Mouse (Mus musculus) gastrocnemius, postnatal 14 days (tissue): ENCODE results near the gene D130052B06Rik. TPM values are rescaled to one million over a fixed set of nuclear protein-coding genes. Genes with fewer than 3 reads are reported as not detected.
A peak's percentile ranks its signal among the peaks of the same experiment; 100 is the strongest.

ENCODE experiments used
- DNase-seq: peaks from one replicate; pipeline ENCODE4 v3.0.0; 2021; ENCODE audit warnings: mixed read lengths
- intact Hi-C: fragments of 180-260 bp; cut with DNase I; formaldehyde crosslinking; loops from one replicate; pipeline ENCODE4 v1.15.1; 2025; ENCODE audit warnings: low total_unique reads
- long read RNA-seq, 2 experiments: library from polyadenylated mRNA; stranded (forward); transcript quantifications; one replicate each; pipeline ENCODE4 v2.0.0; 2021
- total RNA-seq, 2 experiments: library from RNA; stranded (reverse); gene quantifications; 2 replicates each; pipeline ENCODE4 v1.2.3; 2021

The D130052B06Rik gene
- not detected for total RNA-seq
- long read RNA-seq, experiment 1 = 0 reads
- long read RNA-seq, experiment 2 = 0 reads

DNA sequence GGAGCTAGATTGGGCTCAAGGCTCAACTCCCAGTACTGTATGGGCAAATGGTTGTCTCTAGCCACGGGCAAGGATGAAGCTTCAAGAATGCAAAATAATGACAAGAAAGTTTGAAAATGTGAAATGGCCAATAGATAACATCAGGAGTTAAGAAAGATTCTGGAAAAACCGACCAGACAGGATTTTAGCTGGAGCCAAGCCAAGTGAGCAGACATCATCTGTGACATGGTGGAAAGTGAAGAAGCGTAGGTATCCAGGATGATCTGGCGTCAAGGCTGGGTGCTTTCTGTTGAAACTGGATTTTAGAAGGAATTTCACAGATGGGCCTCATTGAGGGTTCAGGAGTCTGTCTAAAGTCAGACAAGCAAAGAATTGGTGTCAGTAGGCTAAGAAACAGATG is at the start of gene D130052B06Rik:
Gene D130052B06Rik (plus strand): TSS at position 317 of the 400 bp plus-strand sequence.
- DNase-seq = no peak
- intact Hi-C loops = no loop called here

DNA sequence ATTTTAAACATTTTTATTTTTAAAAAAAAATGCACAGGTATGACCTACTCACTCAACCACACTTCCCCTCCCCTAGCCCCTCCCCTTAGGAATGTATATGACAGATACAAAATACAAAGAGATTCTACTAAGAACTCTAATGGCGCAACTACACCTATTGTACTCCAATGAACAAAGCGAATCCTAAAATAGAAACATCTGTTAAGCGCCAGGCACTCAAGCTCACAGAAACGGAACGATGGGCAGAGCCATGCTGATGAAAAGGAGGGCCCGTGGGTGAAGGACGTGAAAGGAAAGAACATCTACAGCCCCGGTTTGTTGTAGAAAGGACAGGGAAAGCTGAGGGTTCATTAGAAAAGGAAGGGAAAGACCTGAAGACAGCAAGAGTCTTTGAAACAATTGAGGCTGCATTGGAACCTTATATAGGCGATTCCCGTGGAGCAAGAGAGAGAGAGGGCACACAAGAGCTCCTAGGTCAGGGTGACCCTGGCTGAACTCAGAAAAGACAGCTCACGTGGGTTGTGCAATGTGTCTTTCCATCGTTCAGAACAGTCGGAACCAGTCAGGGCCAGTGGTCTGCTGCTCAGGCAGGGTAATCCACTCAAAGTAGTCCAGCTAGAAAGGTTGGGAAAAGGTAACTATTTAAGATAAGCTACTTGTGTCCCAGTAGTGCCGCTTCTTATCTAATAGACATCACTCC is 48.1 kb upstream of the D130052B06Rik start:
- DNase-seq = no peak
- intact Hi-C loops = no loop called here

DNA sequence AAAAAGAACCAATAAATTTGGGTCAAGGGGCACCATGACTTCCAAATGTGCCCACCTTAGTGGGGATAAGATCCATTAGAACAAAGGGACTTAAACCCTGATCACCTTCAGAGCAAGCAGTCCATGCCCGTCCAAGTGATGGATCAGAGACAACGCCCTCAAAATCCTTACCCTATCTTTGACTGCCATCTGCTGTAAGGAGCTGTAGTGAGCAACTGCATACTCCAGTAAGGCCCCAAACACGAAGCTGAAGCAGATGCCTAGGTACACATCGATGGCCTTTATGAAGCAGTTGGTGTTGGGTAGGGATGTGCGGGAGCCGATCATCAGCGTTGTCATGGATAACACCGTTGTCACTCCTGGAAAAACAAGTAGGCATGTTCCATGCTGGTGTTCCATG is 45.0 kb upstream of the D130052B06Rik start:
- intact Hi-C loops = no loop called here
- DNase-seq = no peak

GRCm38 (mm10) chr11:33563921-33564320 is 35.2 kb upstream of the D130052B06Rik start:
- intact Hi-C loops = no loop called here
- no peak for DNase-seq

- DNase-seq = no peak
- intact Hi-C loops = no loop called here
These were observed 28.7 kb upstream of the D130052B06Rik start for GRCm38 (mm10) chr11:33570413-33570812.

GRCm38 (mm10) chr11:33574944-33575343 is 24.2 kb upstream of the D130052B06Rik start:
- no peak for DNase-seq
- intact Hi-C loops = no loop called here

DNA sequence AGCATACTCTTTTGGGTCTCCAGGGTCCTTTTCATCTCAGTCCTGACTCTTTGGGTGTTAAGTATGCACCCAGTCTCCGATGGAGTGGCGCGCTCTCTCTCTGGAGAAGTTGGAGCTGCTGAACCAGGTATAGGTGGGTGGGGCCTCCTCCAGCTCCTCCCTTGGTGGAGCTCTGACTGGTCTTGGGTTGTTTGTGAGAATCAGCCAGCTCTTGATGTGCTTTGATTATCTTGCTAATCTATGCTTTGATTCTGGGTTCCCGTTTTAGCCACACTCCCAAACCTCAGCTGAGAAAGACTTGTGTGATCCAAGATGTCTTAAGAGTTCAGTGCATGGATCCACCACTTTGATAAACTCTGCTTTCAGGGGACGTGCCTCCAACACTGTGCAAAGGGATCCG is 20.2 kb upstream of the D130052B06Rik start, which contains the start of gene Gabrp:
Gene Gabrp (minus strand): TSS at position 101 of the 400 bp plus-strand sequence.
- no peak for DNase-seq
- intact Hi-C loops = no loop called here

DNA sequence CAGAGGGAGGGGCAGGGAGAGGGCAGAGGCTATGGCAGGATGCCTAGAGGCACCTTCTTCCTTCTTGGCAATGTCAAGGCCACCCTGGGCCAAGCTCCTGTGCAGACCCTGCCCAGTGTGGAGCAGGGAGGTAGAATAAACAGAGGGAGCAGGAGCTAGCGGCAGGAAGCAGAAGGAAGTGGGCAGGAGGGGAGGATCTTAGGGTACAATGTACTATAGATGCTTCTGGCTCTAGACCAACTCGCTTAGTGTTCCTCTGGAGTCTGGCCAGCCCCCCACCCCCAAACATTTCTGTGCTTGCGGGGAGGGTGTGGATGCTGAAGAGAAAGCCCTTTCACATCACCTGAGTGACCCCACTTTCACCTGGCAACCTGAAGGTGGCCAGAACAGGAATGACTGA is 19.5 kb upstream of the D130052B06Rik start:
- intact Hi-C loops = no loop called here
- DNase-seq = no peak

DNA sequence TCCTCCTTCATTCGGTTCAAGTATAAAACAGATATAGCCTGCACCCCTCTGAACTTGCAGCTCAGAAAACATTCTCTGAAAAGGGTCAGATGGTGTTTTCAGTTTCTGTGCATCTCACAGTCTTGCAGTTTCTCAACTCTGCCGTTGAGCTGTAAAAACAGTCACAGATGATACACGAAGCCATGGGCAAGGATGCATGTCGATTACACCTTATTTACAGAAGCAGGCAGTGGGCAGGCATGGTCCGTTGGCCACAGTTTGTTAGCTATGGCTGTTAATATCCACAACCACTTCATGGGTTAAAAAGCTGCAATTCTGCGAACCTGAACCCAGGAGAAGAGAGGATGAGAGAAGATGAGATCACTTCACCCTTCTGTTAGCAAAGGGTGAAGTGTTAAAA is 12.5 kb upstream of the D130052B06Rik start:
- DNase-seq = no peak
- intact Hi-C loops = no loop called here

- DNase-seq = no peak
- intact Hi-C loops = no loop called here
These were observed 8.3 kb upstream of the D130052B06Rik start for GRCm38 (mm10) chr11:33590771-33591170.

GRCm38 (mm10) chr11:33592826-33593225 is 6.3 kb upstream of the D130052B06Rik start:
- intact Hi-C loops = no loop called here
- no peak for DNase-seq

GRCm38 (mm10) chr11:33596655-33597054 is 2.4 kb upstream of the D130052B06Rik start:
- DNase-seq = no peak
- intact Hi-C loops = no loop called here

- intact Hi-C loops = no loop called here
- no peak for DNase-seq
These were observed 4.1 kb downstream of the D130052B06Rik start for GRCm38 (mm10) chr11:33603174-33603573.

DNA sequence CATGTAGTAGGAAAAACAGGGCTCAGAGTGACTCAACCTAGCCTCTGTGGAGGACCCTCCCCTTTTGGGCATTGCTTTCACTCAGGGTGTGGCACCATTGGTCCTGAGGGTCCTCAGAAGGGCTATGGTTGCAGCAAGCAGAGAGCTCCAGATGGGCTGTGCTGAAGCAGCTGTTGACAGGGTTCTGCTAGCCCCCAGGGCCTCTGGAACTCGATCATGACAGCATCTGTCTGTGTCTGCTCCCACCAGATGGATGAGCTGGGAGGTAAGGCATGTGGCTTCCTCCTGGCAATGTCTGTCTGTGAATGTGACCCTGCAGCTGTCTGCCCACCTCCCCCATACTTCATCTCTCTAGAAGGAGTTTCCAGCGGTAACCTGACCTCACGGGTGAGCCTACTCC is 8.7 kb downstream of the D130052B06Rik start:
- DNase-seq = no peak
- intact Hi-C loops = no loop called here

- intact Hi-C loops = loop anchor here (5.0 kb wide), 2 partner anchors 47 to 437 kb away; no protein-coding TSS in a partner anchor
These were observed 15.1 kb downstream of the D130052B06Rik start for GRCm38 (mm10) chr11:33614218-33614617.

GRCm38 (mm10) chr11:33627136-33627742 is 28.1 kb downstream of the D130052B06Rik start:
- no peak for DNase-seq
- intact Hi-C loops = no loop called here

More at GRCm38 (mm10) chr11:33614218-33614617, 15.1 kb downstream of the D130052B06Rik start:
- peak; percentile 60 for DNase-seq

- no peak for DNase-seq
- intact Hi-C loops = no loop called here
These were observed 38.0 kb downstream of the D130052B06Rik start for GRCm38 (mm10) chr11:33637107-33637506.

DNA sequence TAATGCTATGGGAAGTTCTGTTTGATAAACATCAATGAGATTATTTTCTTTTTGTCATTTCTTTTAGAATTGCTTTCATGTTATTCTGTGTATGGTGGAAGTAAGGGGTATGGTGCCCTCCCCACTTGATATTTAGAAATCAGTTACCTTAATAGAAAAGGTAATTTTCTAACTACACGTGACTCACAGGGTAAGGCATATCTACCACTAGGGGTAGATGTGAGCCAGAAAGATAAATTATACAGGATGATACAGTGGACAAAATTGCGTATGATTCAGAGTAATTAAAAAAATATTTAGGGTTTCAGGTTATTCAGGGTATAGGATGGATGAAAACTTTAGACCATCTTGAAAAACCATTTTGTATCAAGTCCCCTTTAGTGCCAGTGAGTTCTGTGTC is 50.3 kb downstream of the D130052B06Rik start:
- DNase-seq = no peak
- intact Hi-C loops = no loop called here

GRCm38 (mm10) chr11:33654485-33654884 is 55.4 kb downstream of the D130052B06Rik start:
- DNase-seq = no peak
- intact Hi-C loops = no loop called here

DNA sequence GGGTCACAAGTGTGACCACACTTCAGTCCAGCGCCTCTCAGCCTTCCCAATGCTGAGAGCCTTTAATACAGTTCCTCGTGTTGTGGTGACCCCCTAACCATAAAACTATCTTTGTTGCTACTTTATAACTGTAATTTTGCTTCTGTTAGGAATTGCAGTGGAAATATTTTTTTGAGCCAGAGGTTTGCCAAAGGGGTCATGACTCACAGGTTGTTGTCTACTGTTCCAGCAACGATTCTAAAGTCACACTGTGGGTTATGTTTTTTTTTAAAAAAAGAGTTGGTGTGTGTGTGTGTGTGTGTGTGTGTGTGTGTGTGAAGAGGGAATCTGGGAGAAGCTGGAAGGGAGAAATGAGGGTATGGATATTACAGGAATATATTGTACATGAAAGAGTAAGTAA is 56.1 kb downstream of the D130052B06Rik start:
- intact Hi-C loops = no loop called here
- no peak for DNase-seq
